Mouse (Mus musculus) lung, adult 18-20 months (tissue): Measurements from ENCODE around the gene Dnajc6.

Experiments
- DNase-seq, 2 experiments: peaks; one replicate each; pipeline ENCODE4 v3.0.0; 2022; ENCODE audit warnings: mixed read lengths in 2 of 2

Dnajc6 gene

DNA sequence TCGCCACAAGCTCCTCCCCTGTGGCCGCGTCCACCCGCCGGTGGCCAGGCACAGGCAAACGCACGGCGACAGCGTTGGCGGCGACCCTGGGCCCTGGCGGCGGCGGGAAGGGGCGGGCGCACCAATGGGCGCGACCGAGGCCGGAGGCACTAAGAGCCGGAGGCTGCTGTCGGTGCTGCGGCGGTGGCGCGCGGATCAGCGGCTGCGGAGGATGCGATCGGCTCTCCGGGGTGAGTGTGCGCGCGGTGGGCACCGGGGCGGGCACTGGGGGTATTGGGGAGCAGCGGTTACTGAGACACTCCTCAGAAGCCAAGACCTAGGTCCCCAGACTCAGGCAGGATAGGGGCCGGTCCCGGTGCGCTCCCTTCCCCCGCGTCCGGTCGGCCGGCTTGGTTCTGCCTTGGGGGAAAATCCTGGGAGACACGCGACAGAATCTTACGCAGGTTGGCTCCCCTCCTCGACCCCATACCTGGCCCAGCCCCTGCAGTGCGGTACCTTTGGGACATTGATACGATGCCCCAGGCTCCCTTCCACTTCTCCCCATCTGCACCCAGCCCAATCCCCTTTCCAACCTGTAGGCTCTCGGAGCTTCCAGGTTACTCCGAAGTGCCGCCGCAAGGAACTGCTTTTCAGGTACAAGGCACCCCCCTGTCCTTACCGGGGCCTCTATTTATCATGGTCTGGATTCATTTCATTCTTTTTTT is at the start of gene Dnajc6:
Dnajc6 (plus strand) TSS at position 115 of the 704 bp plus-strand sequence.
- no peak for DNase-seq

DNA sequence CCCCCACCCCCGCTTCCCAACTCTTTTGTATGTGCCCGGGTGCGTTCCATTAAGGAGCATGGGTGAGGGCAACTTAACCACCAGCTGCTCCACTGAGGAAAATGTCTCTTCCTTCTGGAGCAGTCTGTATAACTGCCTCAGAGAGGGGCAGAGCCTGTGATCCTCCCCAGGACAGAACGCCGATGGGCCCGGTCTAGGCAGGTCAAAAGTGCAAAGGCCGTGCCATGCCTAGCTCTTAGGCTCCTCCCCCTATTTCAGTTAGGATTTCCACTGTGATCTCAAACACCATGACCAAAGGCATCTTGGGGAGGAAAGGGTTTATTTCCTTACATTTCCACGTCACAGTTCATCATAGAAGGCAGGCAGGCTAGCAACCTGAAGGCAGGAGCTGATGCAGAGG is 47.7 kb upstream of the Dnajc6 start:
- no peak for DNase-seq

DNA sequence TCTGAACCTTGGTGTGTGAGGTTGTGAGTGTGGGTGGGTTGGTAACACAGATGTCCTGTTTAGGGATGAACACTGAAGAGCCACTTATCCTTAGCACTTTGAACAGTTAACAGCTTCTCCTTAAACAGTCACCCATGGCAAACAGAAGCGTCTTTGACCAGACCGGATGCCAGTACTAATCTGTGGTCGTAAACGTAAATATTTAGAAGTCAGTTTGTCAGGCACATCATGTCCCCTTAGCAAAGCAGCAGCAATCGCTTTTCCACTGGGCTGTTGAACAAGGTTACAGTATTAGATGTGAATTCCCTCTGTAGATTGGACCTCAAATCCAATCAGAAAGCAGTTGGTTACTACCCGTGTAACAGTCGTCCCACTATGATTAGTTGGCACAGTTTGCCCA is 47.1 kb upstream of the Dnajc6 start:
- DNase-seq: peak in 1 of 2 experiments; percentile 4

DNA sequence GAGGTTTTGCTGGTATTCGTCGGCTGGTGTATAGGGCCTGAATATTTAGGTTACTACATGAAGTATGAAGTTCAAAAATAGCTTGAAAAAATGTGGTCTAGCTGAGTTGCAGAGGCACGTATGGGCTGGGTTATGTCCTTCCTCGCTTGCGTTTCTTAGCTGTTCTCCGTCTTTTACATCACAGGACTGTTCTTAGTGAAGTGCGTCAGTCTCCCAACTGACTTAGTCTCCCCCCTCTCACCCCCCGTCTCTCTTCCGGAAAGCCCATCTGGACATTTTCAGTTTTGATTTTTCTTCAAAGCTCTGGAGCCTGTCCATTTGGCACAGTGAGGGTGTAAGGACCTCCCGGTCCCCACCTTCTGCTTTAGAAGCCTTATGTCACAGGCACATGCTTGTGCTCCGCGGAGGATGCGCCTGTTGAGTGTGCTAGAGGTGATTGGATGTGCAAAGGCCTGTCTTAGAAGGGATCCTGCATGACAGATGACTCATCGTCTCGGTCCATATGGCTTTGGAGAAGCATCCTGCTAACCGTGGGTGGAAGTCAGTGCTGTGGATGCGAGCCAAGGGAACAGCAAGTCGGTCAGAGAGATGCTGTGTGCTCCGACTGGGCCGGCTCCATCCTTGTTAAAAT is 46.2 kb upstream of the Dnajc6 start:
- peak in 1 of 2 experiments; percentile 5 for DNase-seq

DNA sequence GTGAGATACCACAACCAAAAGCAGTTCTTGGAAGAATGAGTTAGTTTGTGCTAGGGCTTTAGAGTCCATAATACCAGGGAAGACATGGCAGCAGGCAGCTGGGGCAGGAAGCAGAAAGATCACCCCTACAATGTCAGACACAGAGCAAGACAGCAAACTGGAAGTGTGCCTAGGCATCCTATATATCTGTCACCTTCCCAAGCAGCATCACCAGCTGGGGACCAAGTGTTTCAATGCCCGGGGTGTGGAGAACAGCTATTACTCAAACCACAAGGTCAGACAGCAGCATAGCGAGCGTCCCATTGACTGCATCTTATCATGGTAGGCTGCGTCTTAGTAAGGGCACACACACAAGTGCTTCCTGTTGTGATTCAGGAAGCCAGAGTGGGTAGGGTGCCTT is 45.4 kb upstream of the Dnajc6 start:
- no peak for DNase-seq

DNA sequence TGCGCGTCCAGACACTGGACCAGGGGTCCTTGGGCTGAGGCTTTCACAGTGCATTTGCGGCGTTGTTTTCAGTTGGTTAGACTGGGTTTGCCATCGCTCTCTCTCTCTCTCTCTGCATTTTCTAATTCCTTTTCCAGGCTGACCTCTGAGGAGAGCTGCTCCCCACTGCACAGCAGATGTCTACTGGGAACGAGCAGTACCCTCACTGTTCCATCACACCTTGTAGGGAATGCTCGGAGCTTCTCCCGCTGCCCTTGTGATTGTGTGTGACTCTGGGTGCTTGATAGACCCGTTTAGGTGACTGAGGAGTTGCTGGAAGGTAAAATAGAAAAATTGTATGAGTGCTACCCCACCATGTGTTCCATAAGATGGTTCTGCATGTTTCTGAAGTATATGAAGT is 43.6 kb upstream of the Dnajc6 start:
- no peak for DNase-seq

DNA sequence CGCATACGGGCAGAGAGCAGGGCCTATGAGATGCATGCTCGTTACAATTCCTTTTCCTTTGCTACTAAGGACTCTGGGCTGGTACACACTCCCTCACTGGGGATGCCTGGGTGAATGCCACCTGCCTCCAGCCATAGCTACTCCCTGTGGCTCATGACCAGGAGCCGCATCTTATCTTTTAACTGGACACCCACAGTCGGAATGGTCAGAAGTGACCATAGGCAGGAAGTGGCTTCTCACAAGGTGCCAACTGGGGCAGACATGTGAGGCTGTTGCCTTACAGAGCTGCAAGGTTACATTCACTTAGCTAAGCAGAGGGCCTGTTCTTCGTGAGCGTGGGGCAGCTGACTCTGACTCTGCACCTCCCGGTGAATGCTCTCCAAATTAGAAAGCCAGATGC is 39.3 kb upstream of the Dnajc6 start:
- no peak for DNase-seq

DNA sequence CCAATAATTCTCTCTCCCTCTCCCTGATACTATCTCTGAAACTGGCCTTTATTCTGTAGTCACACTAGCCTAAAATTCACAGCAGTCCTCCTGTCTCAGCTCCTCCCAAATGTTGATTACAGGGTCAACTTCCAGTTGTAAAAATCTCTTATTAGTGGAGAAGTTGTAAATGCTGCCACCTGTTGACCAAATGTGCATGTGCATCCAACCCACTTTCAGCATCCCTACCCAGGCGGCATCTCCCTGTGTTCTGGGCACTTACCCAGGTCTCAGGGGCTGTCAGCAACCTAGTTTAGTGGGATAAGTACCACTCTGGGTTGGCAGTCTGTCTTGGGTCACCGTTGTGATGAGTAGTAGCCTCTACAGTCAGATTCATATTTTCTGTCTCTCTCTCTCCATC is 38.1 kb upstream of the Dnajc6 start:
- peak; percentile 22 to 30 for DNase-seq

DNA sequence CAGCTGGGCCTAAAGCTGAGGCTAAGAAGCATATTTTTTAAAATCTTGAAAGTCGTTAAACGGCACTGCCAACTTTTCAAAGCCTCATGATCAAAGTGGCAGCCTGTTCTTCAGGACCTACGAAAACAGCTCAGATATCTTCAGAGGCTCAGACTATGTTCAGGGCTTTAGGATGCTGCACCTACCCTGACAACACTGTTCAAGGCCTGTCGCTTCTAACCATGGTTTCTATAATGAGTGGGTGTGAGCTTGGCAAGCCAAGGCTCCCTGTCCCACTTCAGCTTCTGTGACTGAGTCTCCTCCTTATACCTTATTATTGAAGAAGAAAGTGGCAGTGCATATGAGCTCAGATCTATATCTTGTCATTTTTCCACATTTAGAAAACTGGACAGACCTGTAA is 37.1 kb upstream of the Dnajc6 start:
- DNase-seq: no peak

DNA sequence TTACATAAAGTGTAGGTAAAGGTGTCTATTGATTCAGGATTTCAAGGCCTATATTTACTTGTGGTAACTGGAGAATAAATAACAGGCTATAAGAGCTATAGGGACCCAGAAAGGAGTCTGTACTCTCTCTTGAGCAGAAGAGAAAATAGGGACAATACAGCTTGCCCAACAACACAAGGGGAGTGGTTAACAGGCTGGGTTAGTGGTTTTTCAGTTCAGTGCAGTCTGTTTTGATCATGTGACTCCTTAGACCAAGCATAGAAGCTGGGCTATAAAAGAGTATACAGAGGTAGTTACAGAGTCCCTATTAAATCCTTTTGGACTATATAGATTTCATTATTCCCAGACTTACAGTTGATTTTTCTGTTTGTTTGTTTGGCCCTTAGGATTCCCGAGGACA is 36.3 kb upstream of the Dnajc6 start:
- no peak for DNase-seq

DNA sequence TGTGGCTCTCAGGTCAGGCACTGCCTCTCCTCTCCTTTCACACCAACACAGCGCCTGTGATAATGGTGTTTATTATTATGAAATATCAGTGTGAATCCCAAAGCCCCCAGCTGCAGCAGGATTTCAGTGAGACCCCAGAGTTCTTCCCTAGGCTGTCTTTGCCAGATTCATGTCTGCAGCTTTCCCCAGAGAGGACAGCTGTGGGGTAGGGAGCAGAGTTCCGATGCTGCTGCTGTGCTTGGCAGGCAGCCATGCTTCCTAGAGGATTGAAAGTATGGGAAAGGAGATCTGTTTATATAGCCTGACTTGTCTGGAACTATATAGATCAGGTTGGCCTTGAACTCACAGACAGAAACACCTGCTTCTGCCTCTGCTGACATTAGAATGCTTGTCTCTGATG is 34.4 kb upstream of the Dnajc6 start:
- no peak for DNase-seq

DNA sequence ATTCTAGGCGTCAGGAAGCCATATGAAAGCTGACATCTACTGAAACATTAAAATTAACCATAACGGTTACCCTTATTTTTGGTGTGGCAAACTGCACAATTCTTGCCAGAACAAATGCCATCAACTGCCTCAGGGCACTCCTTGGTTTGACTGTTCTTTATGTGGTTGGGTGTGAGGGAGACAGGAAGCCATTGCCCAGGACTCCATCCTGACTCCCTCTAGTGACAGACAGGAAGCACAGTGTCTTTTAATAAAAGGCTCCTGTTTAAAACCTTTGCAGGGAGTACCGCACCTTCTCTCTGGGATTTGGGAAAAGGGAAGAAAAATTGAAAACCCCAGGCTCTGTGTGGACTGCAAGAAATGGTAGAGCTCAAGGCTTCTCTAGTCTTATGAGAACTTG is 30.2 kb upstream of the Dnajc6 start:
- DNase-seq: no peak

DNA sequence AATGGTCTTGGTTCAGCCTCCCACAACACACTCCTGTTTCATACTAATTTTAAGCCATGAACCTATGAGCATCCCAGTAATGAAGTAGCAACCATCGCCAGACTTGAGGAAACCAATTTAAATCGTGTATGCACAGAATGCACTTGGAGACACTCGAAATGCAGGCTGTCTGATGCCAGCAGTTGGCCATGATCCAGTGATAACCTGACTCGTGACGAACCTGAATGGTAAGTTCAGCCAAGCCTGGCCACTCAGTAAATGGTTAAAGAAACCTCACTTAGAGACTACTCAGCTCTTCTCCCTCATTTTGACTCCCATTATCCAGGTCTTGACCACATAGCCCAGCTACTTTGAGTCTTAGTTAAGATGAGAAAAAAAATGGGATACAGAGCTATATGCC is 27.2 kb upstream of the Dnajc6 start:
- DNase-seq: no peak

DNA sequence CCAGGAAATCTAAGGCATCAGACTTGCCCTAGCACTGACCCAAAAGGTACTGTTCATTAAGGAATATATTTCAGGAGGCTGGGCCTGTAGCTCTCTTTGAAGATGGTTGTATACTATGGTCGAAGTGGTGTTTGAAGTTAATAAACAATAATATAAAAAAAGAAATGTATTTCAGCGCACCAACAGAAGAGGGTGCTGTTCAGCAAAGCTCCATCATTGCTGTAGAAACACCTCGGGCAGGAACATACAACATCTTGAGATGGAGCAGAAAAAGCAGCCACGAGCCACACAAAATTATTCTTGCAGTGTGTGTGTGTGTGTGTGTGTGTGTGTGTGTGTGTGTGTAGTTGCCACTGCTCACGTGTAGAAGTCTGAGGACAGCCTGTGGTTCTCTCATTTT is 25.9 kb upstream of the Dnajc6 start:
- DNase-seq: no peak

DNA sequence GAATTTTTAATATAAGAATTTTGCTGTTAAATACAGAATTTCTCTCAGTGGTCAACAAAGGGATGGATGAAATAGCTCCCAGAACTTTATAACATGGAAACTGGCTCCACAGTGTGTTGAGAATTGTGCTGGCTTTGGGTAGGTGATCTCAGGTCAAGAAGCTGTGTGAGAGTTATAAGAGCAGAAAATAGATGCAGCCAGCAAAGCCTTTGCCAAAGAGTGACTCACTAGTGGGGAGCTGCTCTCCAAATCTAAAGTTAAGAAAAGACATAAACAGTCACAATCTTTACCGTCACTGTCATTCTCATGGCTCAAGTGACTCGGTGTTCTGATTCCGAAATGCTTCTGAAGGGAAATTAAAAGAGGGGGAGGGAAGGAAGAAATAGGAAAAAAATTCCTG is 23.7 kb upstream of the Dnajc6 start:
- no peak for DNase-seq

DNA sequence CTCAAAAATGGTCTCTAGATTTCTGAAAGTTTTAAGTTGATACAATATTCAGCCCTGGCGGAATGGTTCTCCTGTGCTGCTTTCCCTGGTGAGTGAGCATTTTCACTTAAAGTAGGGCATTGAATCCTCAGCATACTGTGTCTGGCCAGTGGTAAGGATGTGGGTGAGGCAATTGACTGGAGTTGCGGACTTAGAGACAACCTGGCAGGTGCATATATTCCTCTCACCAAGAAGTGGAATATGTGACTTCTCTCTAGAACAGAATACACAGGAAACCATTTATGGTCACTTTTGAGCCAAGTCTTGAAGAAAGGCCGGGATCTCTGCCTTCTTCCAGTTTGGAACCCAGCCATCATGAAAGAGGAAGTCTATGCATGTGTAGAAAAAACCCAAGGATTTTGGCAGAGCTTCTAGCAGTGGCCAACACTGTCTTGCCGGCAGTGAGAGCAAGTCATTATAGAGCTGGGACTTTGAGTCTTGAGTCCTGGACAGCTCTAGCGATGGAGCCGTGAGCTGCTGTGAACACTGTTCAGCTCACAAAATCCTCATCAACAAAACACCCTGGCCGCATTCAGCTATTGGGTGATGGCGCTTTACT is 6.0 kb upstream of the Dnajc6 start:
- DNase-seq: no peak

DNA sequence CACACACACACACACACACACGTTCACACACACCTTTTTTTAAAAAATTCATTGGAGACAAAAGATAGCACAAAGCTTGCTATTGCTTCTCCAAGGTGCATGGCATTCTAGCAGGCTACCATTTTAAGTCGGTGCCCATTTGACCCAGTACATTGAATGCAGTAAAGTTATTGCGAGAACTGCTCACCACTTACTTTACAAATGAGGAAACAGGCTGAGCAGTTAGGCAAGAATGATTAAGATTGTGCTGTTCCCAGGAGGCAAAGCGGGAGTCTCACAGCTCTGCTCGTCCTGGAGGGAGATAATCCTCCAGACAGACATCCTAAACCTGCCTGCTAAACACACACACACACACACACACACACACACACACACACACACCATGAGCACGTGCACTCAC is 4.7 kb upstream of the Dnajc6 start:
- DNase-seq: no peak

DNA sequence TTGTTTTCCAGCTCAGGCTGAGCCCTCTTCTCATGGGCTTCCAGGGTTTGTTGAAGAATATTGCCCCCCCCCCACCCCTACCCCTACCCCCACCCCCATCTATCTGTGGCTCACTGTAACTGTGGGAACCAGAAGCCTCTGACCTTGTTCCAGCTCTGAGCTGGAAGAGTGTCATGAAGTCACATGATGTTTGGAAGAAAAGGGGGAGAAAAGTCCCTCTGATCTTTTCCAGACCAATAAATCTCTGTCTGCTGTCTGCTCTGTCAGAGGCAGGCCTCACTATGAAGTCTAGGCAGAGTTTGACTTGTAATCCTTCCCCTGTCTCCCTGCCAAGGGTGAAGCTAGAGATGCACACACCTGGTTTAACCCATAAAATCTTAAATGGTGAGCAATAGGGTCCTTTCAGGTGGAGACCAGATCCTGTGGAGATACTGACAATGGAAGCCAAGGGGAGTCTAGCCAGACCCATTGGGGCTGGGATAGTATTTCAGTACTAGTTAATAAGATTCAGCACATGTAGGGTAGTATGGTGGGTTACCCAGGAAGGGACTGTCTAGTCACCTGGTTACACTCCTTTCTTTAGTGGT is 2.7 kb upstream of the Dnajc6 start:
- no peak for DNase-seq

DNA sequence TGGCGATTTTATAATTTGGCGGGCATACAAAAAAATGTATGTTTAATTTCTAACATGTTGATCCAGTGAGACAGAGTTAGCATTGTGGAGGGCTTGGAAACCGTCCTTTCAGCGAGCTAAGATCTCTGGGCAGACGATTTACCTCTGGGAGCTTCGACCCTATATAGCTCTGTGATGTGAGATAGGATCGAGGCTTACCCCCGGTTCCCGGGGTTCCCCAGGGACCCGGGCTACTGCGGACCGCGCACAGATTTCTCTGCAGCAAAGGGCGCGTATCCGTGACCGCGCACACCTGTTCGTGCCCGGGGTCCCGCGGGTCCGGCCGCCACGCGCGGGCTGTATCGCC is 287 bp upstream of the Dnajc6 start:
- no peak for DNase-seq

DNA sequence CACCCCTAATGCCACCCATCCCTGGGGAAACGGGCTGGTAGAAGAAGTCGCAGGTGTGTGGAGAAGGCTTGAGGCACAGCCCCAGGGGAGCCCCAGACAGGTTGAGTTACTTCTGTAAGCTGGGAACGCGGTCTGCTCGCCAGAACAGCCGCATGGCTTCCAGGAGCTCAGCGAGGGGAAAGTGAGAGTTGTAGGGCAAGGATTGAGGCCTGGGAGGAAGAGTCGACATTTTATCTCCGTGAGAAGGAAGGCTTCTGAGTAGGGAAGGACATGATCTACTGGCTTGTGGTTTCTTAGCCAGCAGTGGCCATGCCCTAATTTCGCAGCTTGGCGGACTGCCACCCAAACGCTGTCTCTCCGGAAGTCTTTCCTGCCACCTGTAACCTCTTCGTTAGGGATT is 888 bp downstream of the Dnajc6 start:
- DNase-seq: peak in 1 of 2 experiments; percentile 13

DNA sequence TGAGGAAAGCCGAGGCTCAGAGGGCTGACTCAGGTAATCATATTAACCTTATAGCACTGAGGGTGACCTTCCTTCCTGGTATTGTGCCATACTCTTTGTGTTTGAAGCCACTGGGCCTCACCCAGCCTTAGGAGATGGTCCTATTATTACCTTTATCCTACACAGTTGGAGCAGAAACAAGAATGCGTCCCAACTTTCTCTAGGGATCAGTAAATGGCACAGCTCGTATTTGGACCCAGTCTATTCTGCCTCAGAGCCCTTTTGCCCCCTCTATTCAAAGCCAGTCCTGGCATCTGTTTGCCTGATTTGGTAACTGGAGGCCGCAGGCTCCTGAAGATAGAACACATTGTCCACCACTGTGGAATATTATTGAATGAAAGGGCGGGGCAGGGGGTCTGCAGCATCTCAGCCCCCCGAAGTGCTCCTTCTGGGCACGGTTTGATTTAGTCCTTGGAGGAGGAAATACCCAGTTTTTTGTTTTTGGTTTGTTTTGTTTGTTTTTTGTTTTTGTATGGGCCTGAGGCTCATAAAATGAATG is 8.1 kb downstream of the Dnajc6 start:
- DNase-seq: no peak

DNA sequence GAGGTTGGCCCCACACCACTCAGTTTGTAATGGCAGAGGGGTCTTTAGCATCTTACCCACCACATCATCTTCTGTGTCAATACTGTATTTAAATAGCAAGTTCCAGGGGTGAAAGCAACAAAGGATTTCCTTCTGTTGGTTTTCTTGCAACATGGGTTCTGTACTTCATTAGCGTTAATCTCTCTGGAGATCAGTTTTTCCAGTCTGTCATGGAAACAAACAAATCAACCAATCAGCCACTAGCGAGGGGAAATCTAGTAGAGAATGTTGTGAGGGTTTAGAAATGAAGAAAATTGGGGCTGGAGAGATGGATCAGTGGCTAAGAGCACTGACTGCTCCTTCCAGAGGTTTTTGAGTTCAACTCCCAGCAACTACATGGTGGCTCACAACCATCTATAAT is 9.5 kb downstream of the Dnajc6 start:
- DNase-seq: no peak

DNA sequence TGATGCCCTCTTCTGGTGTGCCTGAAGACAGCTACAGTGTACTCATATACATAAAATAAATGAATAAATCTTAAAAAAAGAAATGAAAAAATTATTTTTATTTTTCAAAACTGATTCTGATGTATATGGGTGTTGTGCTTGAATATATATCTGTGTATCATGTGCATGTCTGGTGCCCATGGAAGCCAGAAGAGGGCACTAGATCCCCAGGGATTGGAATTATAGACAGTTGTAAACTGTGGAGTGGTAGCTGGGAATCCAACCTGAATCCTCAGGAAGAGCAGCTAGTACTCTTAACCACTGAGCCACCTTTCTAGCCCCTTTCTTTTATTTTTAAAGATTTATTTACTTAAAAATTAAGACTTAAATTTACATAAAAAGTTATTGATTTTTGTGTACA is 9.9 kb downstream of the Dnajc6 start:
- DNase-seq: no peak
